Mouse (Mus musculus) lung, postnatal 0 days (tissue): ENCODE results near the gene Cbx1. TPM values are rescaled to one million over a fixed set of nuclear protein-coding genes. Genes with fewer than 3 reads are reported as not detected.

Experiments
- ATAC-seq: fragments of 200-750 bp; cut with Nextera tagmentation; 2 replicates; pipeline ENCODE4 v1.8.0; 2017; ENCODE audit warnings: moderate library complexity
- DNase-seq: peaks from one replicate; pipeline ENCODE4 v3.0.0-alpha.2; 2016; ENCODE audit warnings: low spot score
- H3K27ac ChIP-seq: fragments of 300-500 bp; sonication (generic); 2 replicates; pipeline ENCODE4 v1.5.1; 2014; ENCODE audit warnings: antibody characterized with exemption, mild to moderate bottlenecking, low read length, mixed read lengths
- H3K27me3 ChIP-seq: fragments of 300-500 bp; sonication (generic); replicated peaks from 2 replicates; pipeline ENCODE4 v1.6.1; 2014; ENCODE audit warnings: low read length, mixed read lengths; ENCODE audit not compliant: insufficient read depth
- H3K36me3 ChIP-seq: fragments of 300-500 bp; sonication (generic); 2 replicates; pipeline ENCODE4 v1.6.1; 2014; ENCODE audit warnings: low read length, mixed read lengths; ENCODE audit not compliant: insufficient read depth
- H3K4me1 ChIP-seq: fragments of 300-500 bp; sonication (generic); 2 replicates; pipeline ENCODE4 v1.6.1; 2014; ENCODE audit warnings: antibody characterized with exemption, low read depth, low read length, mixed read lengths; ENCODE audit not compliant: insufficient read depth
- H3K4me2 ChIP-seq: fragments of 300-500 bp; sonication (generic); replicated peaks from 2 replicates; pipeline ENCODE4 v1.6.1; 2014; ENCODE audit warnings: low read depth, mild to moderate bottlenecking, low read length, moderate library complexity, mixed read lengths
- H3K4me3 ChIP-seq: fragments of 300-500 bp; sonication (generic); 2 replicates; pipeline ENCODE4 v1.5.1; 2014; ENCODE audit warnings: low read depth, low read length
- H3K9ac ChIP-seq: fragments of 300-500 bp; sonication (generic); replicated peaks from 2 replicates; pipeline ENCODE4 v1.6.1; 2014; ENCODE audit warnings: low read depth, mild to moderate bottlenecking
- H3K9me3 ChIP-seq: fragments of 300-500 bp; sonication (generic); 2 replicates; pipeline ENCODE4 v1.6.1; 2016; ENCODE audit warnings: low read length, mixed read lengths
- CTCF ChIP-seq: IDR thresholded peaks from 2 replicates; pipeline ENCODE4 v1.5.1; 2016; ENCODE audit warnings: antibody characterized with exemption, mild to moderate bottlenecking
- EP300 ChIP-seq: IDR thresholded peaks from 2 replicates; pipeline ENCODE4 v1.6.1; 2016; ENCODE audit warnings: antibody characterized with exemption, mild to moderate bottlenecking, control low read depth
- WGBS: fragments of 180-500 bp; shearing (Covaris S2); extraction: QIAGEN DNeasy Blood & Tissue Kit; methylation state at CpG from one replicate; pipeline ENCODE4 v1.1.7; 2014; 5-methylcytosine and 5-hydroxymethylcytosine counted together
- polyA plus RNA-seq: library from polyadenylated mRNA; unstranded; fragments of >200 nt; fragmentation: Nextera tagmentation; extraction: Ambion mirVana; gene quantifications from 2 replicates; pipeline ENCODE4 v1.2.1, GENCODE M21; 2015

The Cbx1 gene
- polyA plus RNA-seq, 1 experiment from 2014 or later, result 48.6 TPM

DNA sequence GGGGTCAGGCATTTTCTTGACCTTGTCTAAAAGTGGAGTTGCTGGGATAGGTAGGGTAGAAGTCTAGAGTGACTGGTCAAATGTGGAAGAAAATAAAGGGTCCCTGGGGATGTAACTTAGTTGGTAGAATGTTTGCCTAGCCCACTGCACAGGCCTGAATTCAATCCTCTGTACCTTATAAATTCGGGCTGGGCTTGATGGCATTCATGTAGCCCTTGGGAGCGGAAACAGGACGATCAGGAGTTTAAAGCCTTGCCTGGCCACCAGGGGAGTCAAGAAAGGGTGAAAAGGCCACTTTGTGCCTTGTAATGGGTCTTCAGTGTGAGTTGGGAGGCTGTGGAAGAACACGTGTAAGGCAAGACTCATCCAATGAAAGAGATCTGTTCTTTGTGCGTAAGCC lies 1.1 kb downstream of the Cbx1 start:
- 9% methylated on average over 5 of the region's 5 CpGs for WGBS
- ATAC-seq (no peak), DNase-seq (no peak)
- Histone ChIP-seq H3K4me3 (peak overlapping the region; percentile 84), H3K4me2 (peak overlapping the region; percentile 49), H3K9me3 (no peaks in the 10 kb centered on the region), H3K36me3 (no peaks in the 10 kb centered on the region), H3K9ac (peak overlapping the region; percentile 58; the same call in 1 of the 2 replicates), H3K27me3 (no peaks in the 10 kb centered on the region), H3K27ac (no peak overlapping the region), H3K4me1 (peaks cover 5% of the 10 kb centered on the region; the same call in 1 of the 2 replicates)
- TF ChIP-seq EP300 (no peak), CTCF (peak; percentile 44)

DNA sequence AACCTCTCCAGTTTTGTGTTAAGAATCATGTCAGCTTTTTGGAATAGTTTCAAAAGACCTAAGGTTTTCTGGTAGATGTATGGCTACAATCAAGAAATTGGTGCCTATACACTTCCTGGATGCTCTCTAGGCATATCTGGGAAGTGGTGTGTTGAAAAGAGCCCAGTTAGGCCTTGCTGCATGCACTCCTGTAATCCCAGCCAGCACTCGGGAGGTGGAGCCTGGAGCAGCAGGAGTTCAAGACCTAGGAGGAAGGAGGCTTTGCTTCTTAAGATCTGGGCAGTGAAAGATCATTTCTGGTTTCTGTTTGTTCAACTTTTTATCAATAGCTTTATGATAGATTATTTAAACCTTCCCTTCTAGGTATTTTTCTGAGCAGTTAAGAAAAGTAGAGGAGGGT lies 1.8 kb downstream of the Cbx1 start:
- no peaks in the 10 kb centered on the region for H3K36me3 ChIP-seq
- H3K9me3 ChIP-seq, result no peaks in the 10 kb centered on the region
- WGBS, result 4% methylated on average over 1 of the region's 1 CpGs
- DNase-seq (no peak), ATAC-seq (no peak)
- H3K4me2 ChIP-seq, result no peak overlapping the region
- peaks cover 5% of the 10 kb centered on the region; the same call in 1 of the 2 replicates for H3K4me1 ChIP-seq
- TF ChIP-seq CTCF (no peak), EP300 (no peak)
- H3K4me3 ChIP-seq, result no peak overlapping the region
- no peak overlapping the region for H3K27ac ChIP-seq
- H3K9ac ChIP-seq, result no peak overlapping the region
- H3K27me3 ChIP-seq, result no peaks in the 10 kb centered on the region

DNA sequence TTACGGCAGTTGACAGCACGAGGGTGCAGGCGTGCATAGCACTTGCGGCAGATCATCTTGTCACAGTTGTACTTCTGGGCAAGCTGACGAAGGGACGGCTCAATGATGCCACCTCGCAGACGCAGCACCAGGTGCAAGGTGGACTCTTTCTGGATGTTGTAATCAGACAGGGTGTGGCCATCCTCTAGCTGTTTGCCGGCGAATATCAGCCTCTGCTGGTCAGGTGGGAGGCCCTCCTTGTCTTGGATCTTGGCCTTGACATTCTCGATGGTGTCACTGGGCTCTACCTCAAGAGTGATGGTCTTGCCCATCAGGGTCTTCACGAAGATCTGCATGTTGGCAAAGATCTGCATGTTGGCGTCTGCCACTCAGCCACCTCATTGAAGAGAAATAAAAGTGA lies 6.6 kb downstream of the Cbx1 start:
- TF ChIP-seq CTCF (no peak), EP300 (no peak)
- Histone ChIP-seq H3K36me3 (no peaks in the 10 kb centered on the region), H3K9me3 (no peaks in the 10 kb centered on the region), H3K27ac (no peak overlapping the region), H3K4me2 (no peak overlapping the region), H3K4me3 (no peak overlapping the region), H3K9ac (no peak overlapping the region), H3K27me3 (no peaks in the 10 kb centered on the region), H3K4me1 (no peaks in the 10 kb centered on the region)
- ATAC-seq, result no peak
- DNase-seq, result no peak
- 89% methylated on average over 13 of the region's 13 CpGs for WGBS

DNA sequence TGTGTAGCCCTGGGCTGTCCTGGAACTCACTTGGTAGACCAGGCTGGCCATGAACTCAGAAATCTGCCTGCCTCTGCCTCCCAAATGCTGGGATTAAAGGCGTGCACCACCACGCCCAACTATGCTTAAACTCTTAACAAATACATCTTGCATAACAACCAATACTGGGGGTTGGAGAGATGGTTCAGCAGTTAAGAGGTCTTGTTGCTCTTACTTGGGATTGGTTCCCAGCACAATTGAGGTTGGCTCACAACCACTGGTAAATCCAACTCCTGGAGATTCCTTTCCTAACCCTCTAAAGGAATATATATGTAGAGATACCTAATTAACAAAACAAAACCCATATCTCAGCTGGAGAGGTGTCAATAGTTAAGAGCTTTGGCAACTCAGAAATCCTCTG lies 7.2 kb downstream of the Cbx1 start:
- no peaks in the 10 kb centered on the region for H3K4me1 ChIP-seq
- H3K4me2 ChIP-seq, result no peak overlapping the region
- H3K27me3 ChIP-seq, result no peaks in the 10 kb centered on the region
- TF ChIP-seq EP300 (no peak), CTCF (no peak)
- H3K9ac ChIP-seq, result no peak overlapping the region
- H3K9me3 ChIP-seq, result no peaks in the 10 kb centered on the region
- ATAC-seq (no peak), DNase-seq (no peak)
- no peaks in the 10 kb centered on the region for H3K36me3 ChIP-seq
- 92% methylated on average over 2 of the region's 2 CpGs for WGBS
- H3K4me3 ChIP-seq, result no peak overlapping the region
- no peak overlapping the region for H3K27ac ChIP-seq

DNA sequence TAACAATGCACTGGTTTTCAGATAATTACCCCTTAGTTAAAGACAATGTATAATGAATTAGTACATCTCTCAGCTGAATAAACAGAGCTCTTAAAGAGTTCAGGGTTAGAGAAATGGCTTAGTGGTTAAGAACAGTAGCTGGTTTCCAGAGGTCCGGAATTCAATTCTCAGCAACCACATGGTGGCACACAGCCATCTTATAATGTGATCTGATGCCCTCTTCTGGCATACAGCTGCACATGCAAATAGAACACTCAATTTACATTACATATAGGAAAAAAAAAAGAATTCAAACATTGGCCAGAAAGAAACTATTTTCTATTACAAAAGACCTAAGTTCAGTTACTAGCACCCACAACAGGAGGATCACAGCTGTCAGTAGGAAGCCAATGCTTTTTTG lies 7.7 kb downstream of the Cbx1 start:
- ATAC-seq (no peak), DNase-seq (peak; percentile 55)
- Histone ChIP-seq H3K9ac (no peak overlapping the region), H3K27ac (no peak overlapping the region), H3K4me1 (no peaks in the 10 kb centered on the region), H3K36me3 (no peaks in the 10 kb centered on the region), H3K27me3 (no peaks in the 10 kb centered on the region), H3K4me2 (no peak overlapping the region), H3K9me3 (no peaks in the 10 kb centered on the region), H3K4me3 (no peak overlapping the region)
- 31% methylated on average over 1 of the region's 1 CpGs for WGBS
- TF ChIP-seq EP300 (no peak), CTCF (peak; percentile 64)

DNA sequence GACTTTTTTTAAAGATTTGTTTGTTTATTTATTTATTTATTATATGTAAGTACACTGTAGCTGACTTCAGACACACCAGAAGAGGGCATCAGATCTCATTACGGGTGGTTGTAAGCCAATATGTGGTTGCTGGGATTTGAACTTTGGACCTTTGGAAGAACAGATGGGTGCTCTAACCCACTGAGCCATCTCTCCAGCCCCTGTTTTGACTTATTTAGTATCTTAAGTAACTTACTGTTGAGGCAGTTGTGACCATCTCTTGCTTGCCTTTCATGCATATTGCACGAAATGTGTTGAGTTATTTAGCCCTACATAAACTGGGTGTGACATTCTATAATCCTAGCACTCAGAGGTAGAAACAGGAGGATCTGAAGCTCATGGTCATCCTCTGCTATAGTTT lies 10.6 kb downstream of the Cbx1 start:
- ATAC-seq, result no peak
- Histone ChIP-seq H3K4me2 (no peak overlapping the region), H3K4me3 (no peak overlapping the region), H3K9me3 (no peaks in the 10 kb centered on the region), H3K27me3 (no peaks in the 10 kb centered on the region), H3K27ac (no peak overlapping the region), H3K36me3 (peaks cover 8% of the 10 kb centered on the region; the same call in 1 of the 2 replicates), H3K9ac (no peak overlapping the region), H3K4me1 (no peaks in the 10 kb centered on the region)
- WGBS, result 83% methylated on average over 2 of the region's 2 CpGs
- TF ChIP-seq EP300 (no peak), CTCF (no peak)
- no peak for DNase-seq

DNA sequence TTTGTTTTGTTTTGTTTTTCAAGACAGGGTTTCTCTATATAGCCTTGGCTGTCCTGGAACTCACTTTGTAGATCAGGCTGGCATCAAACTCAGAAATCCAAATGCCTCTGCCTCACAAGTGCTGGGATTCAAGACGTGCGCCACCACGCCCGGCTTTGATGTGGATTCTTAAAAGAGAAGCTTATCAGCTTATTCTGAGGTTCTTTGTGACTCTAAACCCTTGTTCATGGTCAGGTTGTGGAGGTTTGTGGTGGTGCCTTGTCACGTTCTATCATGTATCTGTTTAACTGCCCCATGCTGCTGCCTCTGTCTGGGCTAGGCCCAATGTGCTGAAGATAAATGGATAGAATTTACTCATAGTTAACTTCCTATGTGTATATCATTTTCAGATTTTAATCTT lies 16.7 kb downstream of the Cbx1 start:
- no peaks in the 10 kb centered on the region for H3K27me3 ChIP-seq
- peaks cover 19% of the 10 kb centered on the region for H3K36me3 ChIP-seq
- no peak for ATAC-seq
- WGBS, result 86% methylated on average over 5 of the region's 5 CpGs
- no peaks in the 10 kb centered on the region for H3K9me3 ChIP-seq
- no peak for TF ChIP-seq CTCF
- TF ChIP-seq EP300, result no peak
- no peak for DNase-seq
- no peak overlapping the region for H3K4me3 ChIP-seq
- no peak overlapping the region for H3K9ac ChIP-seq
- no peaks in the 10 kb centered on the region for H3K4me1 ChIP-seq
- no peak overlapping the region for H3K4me2 ChIP-seq
- H3K27ac ChIP-seq, result no peak overlapping the region
